Mouse (Mus musculus) liver, embryonic 15.5 days (tissue): ENCODE measurements at regions not wholly inside any gene's neighbourhood (a gene's known extent, or its start where the extent isn't known, plus 50 kb on each side); places are given as distances from the start of the nearest gene placed in this dataset.

ENCODE experiments used
- ATAC-seq: fragments of 200-750 bp; cut with Nextera tagmentation; 2 replicates; pipeline ENCODE4 v1.8.0; 2017; ENCODE audit warnings: moderate number of reproducible peaks, mild to moderate bottlenecking, moderate library complexity; ENCODE audit not compliant: insufficient read depth
- H3K27ac ChIP-seq: fragments of 300-500 bp; sonication (generic); replicated peaks from 2 replicates; pipeline ENCODE4 v1.5.1; 2015; ENCODE audit warnings: mild to moderate bottlenecking, inconsistent platforms
- H3K27me3 ChIP-seq: fragments of 300-500 bp; sonication (generic); 2 replicates; pipeline ENCODE4 v1.6.1; 2015; ENCODE audit warnings: mild to moderate bottlenecking, inconsistent platforms
- H3K36me3 ChIP-seq: fragments of 300-500 bp; sonication (generic); replicated peaks from 2 replicates; pipeline ENCODE4 v1.6.1; 2015; ENCODE audit warnings: moderate library complexity, mild to moderate bottlenecking, inconsistent platforms
- H3K4me1 ChIP-seq: fragments of 300-500 bp; sonication (generic); replicated peaks from 2 replicates; pipeline ENCODE4 v1.6.1; 2015; ENCODE audit warnings: inconsistent platforms
- H3K4me2 ChIP-seq: fragments of 300-500 bp; sonication (generic); 2 replicates; pipeline ENCODE4 v1.6.1; 2015; ENCODE audit warnings: moderate library complexity, mild to moderate bottlenecking, inconsistent platforms
- H3K4me3 ChIP-seq: fragments of 300-500 bp; sonication (generic); replicated peaks from 2 replicates; pipeline ENCODE4 v1.5.1; 2015; ENCODE audit warnings: mild to moderate bottlenecking, inconsistent platforms
- H3K9ac ChIP-seq: fragments of 300-500 bp; sonication (generic); 2 replicates; pipeline ENCODE4 v1.6.1; 2015; ENCODE audit warnings: moderate library complexity, mild to moderate bottlenecking, inconsistent platforms
- H3K9me3 ChIP-seq: fragments of 300-500 bp; sonication (generic); replicated peaks from 2 replicates; pipeline ENCODE4 v1.6.1; 2016; ENCODE audit warnings: inconsistent platforms
- WGBS: fragments of 180-500 bp; shearing (Covaris S2); methylation state at CpG from one replicate; pipeline ENCODE4 v1.1.7; 2015; ENCODE audit warnings: mixed read lengths; ENCODE audit not compliant: insufficient replicate concordance; 5-methylcytosine and 5-hydroxymethylcytosine counted together

DNA sequence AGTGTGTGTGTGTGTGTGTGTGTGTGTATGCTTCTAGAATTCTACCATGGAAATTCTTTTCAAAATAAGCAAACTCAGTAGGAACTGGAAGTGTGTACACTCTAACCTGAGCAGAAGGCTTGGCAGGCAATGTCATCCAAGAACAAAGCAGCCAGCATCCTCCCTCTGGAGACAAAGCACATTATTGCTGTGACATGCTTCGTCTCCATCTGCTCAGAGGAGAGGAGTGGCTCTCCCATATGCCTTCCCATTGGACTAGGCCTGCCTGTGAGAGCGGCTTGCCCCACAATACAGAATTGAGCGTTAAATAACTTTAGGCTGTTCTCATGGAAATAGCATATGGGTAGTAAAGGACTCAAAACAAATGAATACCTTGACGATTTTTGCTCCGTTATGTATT, 333.5 kb downstream of the Cmpk2 start:
- no peak for ATAC-seq
- no peaks in the 10 kb centered on the region for H3K36me3 ChIP-seq
- no peak overlapping the region for H3K4me3 ChIP-seq
- no peaks in the 10 kb centered on the region for H3K4me1 ChIP-seq
- no peaks in the 10 kb centered on the region for H3K9me3 ChIP-seq
- no peak overlapping the region for H3K4me2 ChIP-seq
- no peak overlapping the region for H3K27ac ChIP-seq
- H3K27me3 ChIP-seq = no peaks in the 10 kb centered on the region
- 82% methylated on average over 5 of the region's 5 CpGs for WGBS
- no peak overlapping the region for H3K9ac ChIP-seq

DNA sequence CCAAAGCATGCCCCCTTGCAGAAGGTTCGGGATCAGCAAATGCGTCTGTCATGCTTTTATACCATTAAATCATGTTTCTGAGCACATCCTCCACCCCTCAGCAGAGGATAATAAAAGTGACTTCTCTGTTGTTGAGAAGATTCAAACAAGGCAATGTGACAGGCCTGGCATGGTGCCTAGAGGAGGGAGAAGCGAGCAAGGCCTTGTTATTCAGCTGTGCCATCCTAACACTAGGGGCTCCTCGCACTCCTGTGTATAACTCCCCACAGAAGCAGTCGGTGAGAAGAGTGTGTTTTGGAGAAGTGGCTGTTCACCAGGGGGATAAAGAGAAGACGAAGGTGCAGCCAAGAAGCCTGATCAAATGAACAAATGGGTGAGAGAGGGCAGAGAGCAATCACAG, 330.3 kb downstream of the Cmpk2 start:
- no peaks in the 10 kb centered on the region for H3K36me3 ChIP-seq
- ATAC-seq = no peak

DNA sequence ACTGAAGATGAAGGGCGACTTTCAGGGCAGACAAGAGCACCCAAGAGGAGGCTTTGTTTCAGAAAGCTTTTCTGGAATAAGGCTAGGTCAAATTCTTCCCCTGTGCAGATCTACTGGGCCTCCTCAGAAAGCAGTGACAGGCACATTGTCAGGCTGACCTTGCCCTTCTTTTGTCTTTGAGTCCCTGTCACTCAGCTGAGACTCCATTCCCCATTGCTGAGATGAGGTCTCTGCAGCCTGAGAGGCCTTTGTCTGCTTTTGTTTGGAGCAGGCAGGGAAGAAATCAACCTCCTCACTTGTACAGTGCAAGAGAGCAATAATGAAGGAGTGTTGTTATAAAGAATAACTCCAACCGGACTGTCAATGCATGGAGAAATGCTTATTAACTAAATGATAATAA, 327.4 kb downstream of the Cmpk2 start:
- WGBS = 59% methylated on average over 2 of the region's 2 CpGs
- H3K9me3 ChIP-seq = no peaks in the 10 kb centered on the region
- H3K27ac ChIP-seq = no peak overlapping the region
- ATAC-seq = no peak
- H3K4me3 ChIP-seq = no peak overlapping the region
- no peak overlapping the region for H3K9ac ChIP-seq
- no peaks in the 10 kb centered on the region for H3K27me3 ChIP-seq
- H3K36me3 ChIP-seq = no peaks in the 10 kb centered on the region
- H3K4me1 ChIP-seq = no peaks in the 10 kb centered on the region
- no peak overlapping the region for H3K4me2 ChIP-seq

More for the DNA sequence above, 330.3 kb downstream of the Cmpk2 start:
- Histone ChIP-seq H3K9me3 (no peaks in the 10 kb centered on the region), H3K27me3 (no peaks in the 10 kb centered on the region), H3K9ac (no peak overlapping the region), H3K27ac (no peak overlapping the region), H3K4me2 (no peak overlapping the region), H3K4me1 (no peaks in the 10 kb centered on the region), H3K4me3 (no peak overlapping the region)
- WGBS = 58% methylated on average over 6 of the region's 6 CpGs

DNA sequence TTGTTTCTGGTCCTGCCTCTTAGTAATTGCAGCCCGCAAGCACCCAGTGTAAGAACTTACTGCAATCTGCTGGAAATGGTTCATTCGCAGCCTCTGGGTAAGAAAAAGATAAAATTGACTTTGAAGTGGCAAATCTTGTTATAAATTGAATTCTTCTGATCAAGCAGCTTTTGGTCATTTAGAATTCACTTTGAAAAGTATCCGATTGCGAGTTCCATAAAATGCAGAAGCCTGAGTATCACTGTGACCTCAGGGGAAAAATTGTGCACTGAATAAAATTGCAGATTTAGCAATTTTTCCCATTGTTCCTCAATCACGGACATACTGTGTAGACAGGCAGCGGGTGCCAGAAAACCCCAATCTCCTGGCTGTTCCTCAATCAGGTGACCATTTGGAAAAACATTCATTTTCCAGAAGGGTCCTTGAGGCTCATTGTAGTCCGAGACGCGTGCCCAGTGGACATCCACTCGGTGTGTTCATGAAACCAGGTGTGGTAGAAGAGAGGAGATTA, 320.4 kb downstream of the Cmpk2 start:
- Histone ChIP-seq H3K4me1 (no peaks in the 10 kb centered on the region), H3K27me3 (no peaks in the 10 kb centered on the region), H3K4me2 (no peak overlapping the region), H3K9ac (no peak overlapping the region), H3K36me3 (no peaks in the 10 kb centered on the region), H3K9me3 (no peaks in the 10 kb centered on the region), H3K27ac (no peak overlapping the region), H3K4me3 (no peak overlapping the region)
- WGBS = 64% methylated on average over 10 of the region's 10 CpGs
- ATAC-seq = no peak

DNA sequence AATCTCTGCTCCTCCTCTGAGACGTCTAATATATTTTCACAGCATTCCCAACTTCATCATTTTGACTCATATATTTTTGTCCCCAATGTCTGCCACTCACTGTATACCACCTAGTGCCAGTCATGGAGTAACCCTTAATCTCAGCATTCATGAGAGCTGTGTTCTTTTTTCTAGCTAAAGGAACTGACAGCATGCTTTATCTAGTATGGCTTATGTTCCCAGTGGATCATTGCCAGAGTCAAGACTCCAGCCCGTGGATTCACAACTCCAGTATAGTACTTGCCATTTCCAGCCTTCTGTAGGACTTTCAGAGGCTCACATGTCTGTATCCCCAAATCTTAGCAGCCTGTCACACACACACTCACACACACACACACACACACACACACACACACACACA, 316.5 kb downstream of the Cmpk2 start:
- WGBS = 36% methylated on average over 2 of the region's 2 CpGs
- Histone ChIP-seq H3K36me3 (no peaks in the 10 kb centered on the region), H3K9ac (no peak overlapping the region), H3K27me3 (no peaks in the 10 kb centered on the region), H3K27ac (no peak overlapping the region), H3K4me3 (no peak overlapping the region), H3K4me2 (no peak overlapping the region), H3K9me3 (no peaks in the 10 kb centered on the region), H3K4me1 (no peaks in the 10 kb centered on the region)
- ATAC-seq = no peak

DNA sequence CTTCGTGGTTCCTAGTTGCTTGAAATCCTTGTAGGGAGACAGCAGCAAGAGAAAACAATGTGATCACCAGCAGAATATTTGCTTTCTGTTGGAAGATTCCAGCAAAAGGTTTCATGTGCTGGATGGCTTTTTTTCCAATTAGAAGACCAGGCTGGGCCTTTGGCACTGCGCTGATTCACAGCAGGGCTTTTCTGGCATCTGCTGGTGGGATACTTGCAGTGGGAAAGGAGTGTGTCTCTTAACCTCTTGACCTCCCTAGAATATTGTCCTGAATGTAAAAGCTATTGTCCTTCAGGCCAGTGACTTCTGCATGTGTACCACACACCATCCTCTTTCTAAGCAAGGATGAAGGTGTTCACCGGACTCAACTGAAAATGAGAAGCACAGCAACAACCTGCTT, 315.4 kb downstream of the Cmpk2 start:
- ATAC-seq = no peak
- Histone ChIP-seq H3K27me3 (no peaks in the 10 kb centered on the region), H3K4me3 (no peak overlapping the region), H3K27ac (no peak overlapping the region), H3K36me3 (no peaks in the 10 kb centered on the region), H3K4me2 (no peak overlapping the region), H3K9me3 (no peaks in the 10 kb centered on the region), H3K9ac (no peak overlapping the region), H3K4me1 (no peaks in the 10 kb centered on the region)
- WGBS = 69% methylated on average over 3 of the region's 3 CpGs

DNA sequence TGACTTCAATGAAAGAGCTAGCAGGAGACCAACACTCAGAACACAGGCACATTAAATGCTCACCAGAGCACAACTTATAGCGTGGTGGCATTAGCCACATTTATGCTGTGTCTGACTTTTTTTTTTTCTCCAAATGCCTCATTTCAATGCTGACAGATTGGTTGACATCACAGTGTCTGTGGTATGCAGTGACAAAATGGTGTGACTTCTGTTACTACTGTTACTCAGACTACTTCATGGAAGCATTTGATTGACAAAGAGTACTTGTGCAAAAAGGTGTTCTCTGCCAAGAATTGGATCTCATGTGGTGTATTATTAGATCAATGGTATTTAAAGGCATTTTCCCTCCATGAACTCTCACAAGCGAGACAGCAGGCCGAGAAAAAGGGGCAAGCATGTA, 314.8 kb downstream of the Cmpk2 start:
- Histone ChIP-seq H3K4me2 (no peak overlapping the region), H3K4me3 (no peak overlapping the region), H3K9me3 (no peaks in the 10 kb centered on the region), H3K4me1 (no peaks in the 10 kb centered on the region), H3K27ac (no peak overlapping the region), H3K36me3 (no peaks in the 10 kb centered on the region), H3K27me3 (no peaks in the 10 kb centered on the region), H3K9ac (no peak overlapping the region)
- no peak for ATAC-seq
- WGBS = 56% methylated on average over 3 of the region's 3 CpGs

DNA sequence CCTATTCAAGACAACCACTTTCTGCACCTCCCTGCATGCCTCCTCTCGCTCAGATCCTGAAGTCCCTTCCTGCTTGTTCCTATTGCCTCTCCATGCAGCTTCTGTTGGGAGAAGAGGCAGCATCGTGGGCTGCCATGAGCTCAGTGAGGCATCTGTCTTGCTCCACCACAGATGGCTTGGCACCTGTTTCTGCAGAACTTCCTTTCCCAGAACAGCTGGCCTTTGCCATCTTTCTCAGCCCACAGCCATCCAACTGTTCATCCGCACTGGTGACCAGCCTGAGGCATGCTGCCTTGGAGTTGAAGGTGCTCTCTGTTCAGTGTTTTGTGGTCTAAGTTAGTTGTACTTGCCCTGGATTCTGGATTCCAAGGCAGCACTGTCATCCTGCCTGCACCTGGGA, 312.5 kb downstream of the Cmpk2 start:
- Histone ChIP-seq H3K9me3 (no peaks in the 10 kb centered on the region), H3K36me3 (no peaks in the 10 kb centered on the region), H3K4me1 (no peaks in the 10 kb centered on the region), H3K9ac (no peak overlapping the region), H3K4me2 (no peak overlapping the region), H3K27ac (no peak overlapping the region), H3K4me3 (no peak overlapping the region), H3K27me3 (no peaks in the 10 kb centered on the region)
- ATAC-seq = no peak
- 54% methylated on average over 3 of the region's 3 CpGs for WGBS

DNA sequence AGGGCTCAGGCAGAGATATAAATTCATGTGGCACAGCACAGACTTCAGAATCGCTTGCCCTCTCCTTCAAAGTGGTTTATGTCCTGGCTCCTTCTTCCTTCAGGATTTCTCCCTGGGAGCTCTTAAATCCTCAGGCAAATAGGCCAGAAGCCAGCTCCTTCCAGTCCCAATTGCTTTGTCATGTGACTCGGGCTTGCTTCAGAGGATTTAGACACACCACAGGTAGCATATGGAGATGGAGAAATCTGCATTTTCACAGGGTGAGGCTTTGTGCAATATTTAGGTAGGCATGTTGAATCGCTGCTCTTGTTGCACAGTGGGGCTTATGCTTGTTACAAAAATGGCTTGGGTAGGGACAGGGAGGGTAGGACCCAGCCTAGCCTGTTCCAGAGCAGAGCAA, 309.8 kb downstream of the Cmpk2 start:
- no peaks in the 10 kb centered on the region for H3K9me3 ChIP-seq
- H3K4me2 ChIP-seq = no peak overlapping the region
- no peaks in the 10 kb centered on the region for H3K27me3 ChIP-seq
- no peaks in the 10 kb centered on the region for H3K36me3 ChIP-seq
- H3K4me3 ChIP-seq = no peak overlapping the region
- no peaks in the 10 kb centered on the region for H3K4me1 ChIP-seq
- WGBS = 41% methylated on average over 3 of the region's 3 CpGs
- no peak overlapping the region for H3K9ac ChIP-seq
- H3K27ac ChIP-seq = no peak overlapping the region
- ATAC-seq = no peak

DNA sequence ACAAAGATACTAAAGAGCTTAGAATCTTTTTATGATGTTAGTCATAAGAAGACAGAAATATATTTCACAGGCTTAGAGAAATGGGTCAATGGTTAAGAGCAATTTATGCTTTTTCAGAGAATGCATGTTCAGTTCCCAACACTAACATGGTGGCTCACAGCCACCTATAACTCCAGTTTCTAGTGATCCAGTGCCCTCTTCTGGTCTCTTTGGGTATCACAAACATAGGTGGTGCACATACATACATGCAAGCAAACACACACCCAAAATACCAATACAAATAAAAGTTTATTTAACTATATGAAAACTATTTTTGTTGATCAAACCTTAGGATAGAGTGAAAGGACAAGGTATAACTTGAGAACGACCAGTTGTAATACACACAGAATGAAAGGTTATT, 308.0 kb downstream of the Cmpk2 start:
- no peaks in the 10 kb centered on the region for H3K27me3 ChIP-seq
- no peaks in the 10 kb centered on the region for H3K36me3 ChIP-seq
- H3K4me1 ChIP-seq = no peaks in the 10 kb centered on the region
- no peak overlapping the region for H3K27ac ChIP-seq
- H3K9ac ChIP-seq = no peak overlapping the region
- no peak overlapping the region for H3K4me3 ChIP-seq
- H3K9me3 ChIP-seq = no peaks in the 10 kb centered on the region
- H3K4me2 ChIP-seq = no peak overlapping the region
- ATAC-seq = no peak
- WGBS = 52% methylated on average over 1 of the region's 1 CpGs

DNA sequence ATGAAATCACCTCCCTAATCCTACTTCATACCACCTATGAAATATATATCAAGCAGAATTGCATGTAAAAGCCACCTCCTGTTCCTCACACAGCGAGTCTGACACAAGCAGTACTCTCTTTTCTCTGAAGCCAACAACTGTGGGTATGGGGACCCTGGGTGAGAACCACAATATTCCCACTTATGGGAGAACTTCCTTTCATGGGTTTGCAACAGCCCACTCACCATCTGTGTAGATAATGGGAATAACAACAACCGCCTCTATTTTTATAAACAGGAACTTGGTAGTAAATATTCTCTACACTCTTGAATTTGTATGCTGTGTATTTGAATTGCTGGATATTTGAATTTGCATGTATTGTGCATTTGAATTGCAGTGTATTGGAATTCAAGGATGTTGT, 305.0 kb downstream of the Cmpk2 start:
- no peak overlapping the region for H3K27ac ChIP-seq
- H3K9me3 ChIP-seq = no peaks in the 10 kb centered on the region
- 55% methylated on average over 2 of the region's 2 CpGs for WGBS
- no peaks in the 10 kb centered on the region for H3K27me3 ChIP-seq
- no peak for ATAC-seq
- H3K4me3 ChIP-seq = no peak overlapping the region
- H3K9ac ChIP-seq = no peak overlapping the region
- H3K4me1 ChIP-seq = no peaks in the 10 kb centered on the region
- H3K4me2 ChIP-seq = no peak overlapping the region
- no peaks in the 10 kb centered on the region for H3K36me3 ChIP-seq

DNA sequence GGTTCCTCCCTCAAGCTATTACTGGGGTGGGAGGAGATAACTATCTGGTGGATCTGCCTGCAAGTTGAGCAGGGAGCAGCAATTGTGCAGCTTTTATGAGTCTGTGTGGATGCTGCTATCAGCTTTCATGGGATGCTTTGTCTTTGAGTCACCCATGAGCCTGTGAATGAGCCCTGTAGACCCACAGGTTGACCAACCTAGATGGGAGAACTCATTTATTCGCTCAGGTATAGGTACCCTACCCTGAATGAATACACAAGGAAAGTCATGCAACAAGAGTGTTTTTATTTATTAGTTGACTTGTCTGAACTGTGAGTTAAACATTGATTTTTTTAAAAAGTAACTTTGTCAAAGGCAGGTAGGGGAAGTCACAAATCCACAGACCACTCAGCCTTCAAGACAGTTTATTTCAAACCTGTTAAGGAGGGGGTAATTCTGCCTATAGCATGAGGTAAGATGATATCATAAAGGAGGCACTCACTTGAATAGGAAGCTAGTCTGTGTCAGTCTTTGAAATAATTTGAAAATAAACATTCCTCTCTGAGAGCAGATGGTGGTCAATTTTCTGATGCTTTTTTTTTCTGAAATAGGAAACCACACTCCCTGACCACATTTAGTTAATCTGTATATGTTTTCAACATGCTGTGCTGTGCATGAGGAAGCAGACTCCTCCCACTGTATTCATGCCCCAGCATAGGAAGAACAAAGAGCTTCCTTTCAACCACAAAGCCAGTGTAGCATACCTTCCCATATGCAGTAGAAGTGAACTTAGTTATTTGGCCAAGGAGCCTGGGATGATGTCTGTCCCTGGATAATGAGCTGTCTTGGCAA, 302.0 kb downstream of the Cmpk2 start:
- H3K9me3 ChIP-seq = no peaks in the 10 kb centered on the region
- no peaks in the 10 kb centered on the region for H3K27me3 ChIP-seq
- H3K36me3 ChIP-seq = no peaks in the 10 kb centered on the region
- H3K4me1 ChIP-seq = no peaks in the 10 kb centered on the region
- no peak overlapping the region for H3K4me2 ChIP-seq
- 59% methylated on average over 1 of the region's 1 CpGs for WGBS
- no peak overlapping the region for H3K27ac ChIP-seq
- H3K9ac ChIP-seq = no peak overlapping the region
- no peak overlapping the region for H3K4me3 ChIP-seq
- no peak for ATAC-seq
